Mouse (Mus musculus): Measurements from ENCODE around the gene Cipc.

DNA sequence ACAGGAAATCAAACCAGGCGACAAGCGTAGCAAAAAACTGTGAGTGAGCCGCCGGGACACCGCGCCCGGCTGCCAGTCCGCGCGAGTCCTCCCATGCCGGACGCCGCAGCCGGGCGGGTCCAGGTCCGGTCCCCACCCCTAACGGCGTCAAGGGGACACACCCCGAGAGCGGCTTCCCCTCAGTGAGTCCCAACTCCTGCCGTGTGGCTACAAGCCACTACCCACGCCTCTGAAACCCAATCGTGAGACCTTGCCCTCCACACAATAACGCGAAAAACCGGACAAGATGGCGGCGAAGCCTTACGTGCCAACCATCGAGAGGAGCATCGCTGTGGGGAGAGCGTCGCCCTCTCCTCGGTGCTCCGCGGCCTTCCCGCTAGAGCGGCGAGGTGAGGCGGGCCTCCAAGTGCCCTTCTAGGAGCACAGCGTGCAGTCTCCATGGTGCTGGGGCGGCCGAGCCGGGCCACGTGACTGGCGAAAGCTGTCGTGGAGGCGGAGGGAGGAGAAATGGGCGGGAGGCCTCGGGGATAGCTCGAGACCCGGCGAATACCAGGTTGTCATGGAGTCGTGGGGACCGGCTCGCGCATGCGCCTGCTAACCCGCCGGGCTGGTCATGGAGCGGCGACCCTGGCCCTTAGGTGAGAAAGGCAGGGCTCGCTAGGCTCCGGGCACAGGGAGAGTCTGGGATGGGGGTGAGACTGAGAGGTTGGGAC, at the start of gene Cipc:
- peak; percentile 97 for TF ChIP-seq EP300 (IDR thresholded peaks at IDR 0.05; ENCODE audit: insufficient read depth, low read depth, low read length)
- peak; percentile 24; the same call in 1 of the 2 replicates for TF ChIP-seq CTCF (IDR thresholded peaks at IDR 0.05)

Data from heart, adult 2 months (tissue).